Mouse (Mus musculus) liver, postnatal 0 days (tissue): ENCODE results near the gene Tab1. TPM values are rescaled to one million over a fixed set of nuclear protein-coding genes. Genes with fewer than 3 reads are reported as not detected.

ENCODE experiments used
- ATAC-seq: fragments of 200-750 bp; cut with Nextera tagmentation; 2 replicates; pipeline ENCODE4 v1.8.0; 2017; ENCODE audit warnings: mild to moderate bottlenecking, moderate library complexity
- DNase-seq: peaks from one replicate; pipeline ENCODE4 v3.0.0-alpha.2; 2016
- H3K27ac ChIP-seq: fragments of 300-500 bp; sonication (generic); 2 replicates; pipeline ENCODE4 v1.5.1; 2014; ENCODE audit warnings: antibody characterized with exemption, moderate library complexity, mild to moderate bottlenecking, low read depth
- H3K27me3 ChIP-seq: fragments of 300-500 bp; sonication (generic); 2 replicates; pipeline ENCODE4 v1.6.1; 2014; ENCODE audit warnings: low read length, control low read depth, mixed read lengths; ENCODE audit not compliant: insufficient read depth
- H3K36me3 ChIP-seq: fragments of 300-500 bp; sonication (generic); replicated peaks from 2 replicates; pipeline ENCODE4 v1.6.1; 2014; ENCODE audit warnings: mild to moderate bottlenecking, control low read depth, low read length, moderate library complexity, mixed read lengths; ENCODE audit not compliant: insufficient read depth
- H3K4me1 ChIP-seq: fragments of 300-500 bp; sonication (generic); 2 replicates; pipeline ENCODE4 v1.6.1; 2014; ENCODE audit warnings: antibody characterized with exemption, mild to moderate bottlenecking, control low read depth; ENCODE audit not compliant: insufficient read depth
- H3K4me2 ChIP-seq: fragments of 300-500 bp; sonication (generic); 2 replicates; pipeline ENCODE4 v1.6.1; 2014; ENCODE audit warnings: low read depth, mild to moderate bottlenecking, low read length, moderate library complexity, mixed read lengths
- H3K4me3 ChIP-seq: fragments of 300-500 bp; sonication (generic); 2 replicates; pipeline ENCODE4 v1.5.1; 2014; ENCODE audit warnings: low read depth, low read length
- H3K9ac ChIP-seq: fragments of 300-500 bp; sonication (generic); replicated peaks from 2 replicates; pipeline ENCODE4 v1.6.1; 2014; ENCODE audit warnings: mild to moderate bottlenecking, moderate library complexity
- H3K9me3 ChIP-seq: fragments of 300-500 bp; sonication (generic); 2 replicates; pipeline ENCODE4 v1.6.1; 2016; ENCODE audit warnings: mild to moderate bottlenecking, control low read depth, low read length, mixed read lengths
- CTCF ChIP-seq: sonication (generic); IDR thresholded peaks from 2 replicates; pipeline ENCODE4 v1.5.1; 2016; ENCODE audit warnings: antibody characterized with exemption, low read depth
- EP300 ChIP-seq: IDR thresholded peaks from 2 replicates; pipeline ENCODE4 v1.6.1; 2016; ENCODE audit warnings: antibody characterized with exemption, low read depth, mild to moderate bottlenecking
- WGBS: fragments of 180-500 bp; shearing (Covaris S2); extraction: QIAGEN DNeasy Blood & Tissue Kit; methylation state at CpG from one replicate; pipeline ENCODE4 v1.1.7; 2014; ENCODE audit not compliant: insufficient replicate concordance; 5-methylcytosine and 5-hydroxymethylcytosine counted together
- polyA plus RNA-seq: library from polyadenylated mRNA; unstranded; fragments of >200 nt; fragmentation: Nextera tagmentation; extraction: Ambion mirVana; gene quantifications from 2 replicates; pipeline ENCODE4 v1.2.1, GENCODE M21; 2015

The Tab1 gene
- polyA plus RNA-seq, 1 experiment from 2014 or later: 7.5 TPM

GRCm38 (mm10) chr15:80090741-80091120, 42.2 kb upstream of the Tab1 start:
- TF ChIP-seq CTCF (no peak), EP300 (no peak)
- Histone ChIP-seq H3K4me1 (peaks cover 28% of the 10 kb centered on the region), H3K4me3 (peak overlapping the region; percentile 65), H3K36me3 (no peaks in the 10 kb centered on the region), H3K27ac (0 out of 2 replicates have a peak overlapping the region, but pooled peaks have one; percentile 9), H3K4me2 (peak overlapping the region; percentile 96), H3K27me3 (peaks cover 14% of the 10 kb centered on the region), H3K9me3 (no peaks in the 10 kb centered on the region), H3K9ac (peak overlapping the region; percentile 70)
- peak; percentile 37; the same call in 1 of the 2 replicates for ATAC-seq
- 3% methylated on average over 17 of the region's 17 CpGs for WGBS
- no peak for DNase-seq

- no peak for TF ChIP-seq EP300
- peak; percentile 84 for TF ChIP-seq CTCF
- Histone ChIP-seq H3K27ac (0 out of 2 replicates have a peak within 1 kb of the TSS, but pooled peaks have one; percentile 9), H3K4me1 (peaks cover 28% of the 10 kb centered on the region), H3K9ac (peak within 1 kb of the TSS; percentile 70), H3K4me2 (peak within 1 kb of the TSS; percentile 96), H3K9me3 (no peaks in the 10 kb centered on the region), H3K27me3 (peaks cover 14% of the 10 kb centered on the region), H3K36me3 (no peaks in the 10 kb centered on the region), H3K4me3 (peak within 1 kb of the TSS; percentile 65)
- 1% methylated on average over 68 of the region's 86 CpGs for whole genome bisulfite sequencing
- ATAC-seq (peak; percentile 79), DNase-seq (peak; percentile 86)
These were observed 41.6 kb upstream of the Tab1 start, which contains the start of the genes Syngr1 and Rpl3 for GRCm38 (mm10) chr15:80091121-80091955. Gene Syngr1 (plus strand): TSS chr15:80091334. Gene Rpl3 (minus strand): TSS chr15:80091868.

GRCm38 (mm10) chr15:80092041-80092441, 40.9 kb upstream of the Tab1 start:
- Histone ChIP-seq H3K4me2 (peak overlapping the region; percentile 96), H3K9ac (peak overlapping the region; percentile 70), H3K4me3 (peak overlapping the region; percentile 65; the same call in 1 of the 2 replicates), H3K27ac (no peak overlapping the region), H3K4me1 (peaks cover 30% of the 10 kb centered on the region), H3K27me3 (peaks cover 14% of the 10 kb centered on the region), H3K9me3 (no peaks in the 10 kb centered on the region), H3K36me3 (no peaks in the 10 kb centered on the region)
- TF ChIP-seq EP300 (no peak), CTCF (no peak)
- no peak for DNase-seq
- no peak for ATAC-seq
- 48% methylated on average over 7 of the region's 7 CpGs for WGBS

GRCm38 (mm10) chr15:80092599-80092998, 40.3 kb upstream of the Tab1 start:
- Histone ChIP-seq H3K4me2 (peak overlapping the region; percentile 96; the same call in 1 of the 2 replicates), H3K9me3 (no peaks in the 10 kb centered on the region), H3K4me1 (peaks cover 30% of the 10 kb centered on the region), H3K27me3 (peaks cover 14% of the 10 kb centered on the region), H3K9ac (no peak overlapping the region), H3K36me3 (no peaks in the 10 kb centered on the region), H3K4me3 (no peak overlapping the region), H3K27ac (no peak overlapping the region)
- DNase-seq (no peak), ATAC-seq (no peak)
- TF ChIP-seq EP300 (no peak), CTCF (no peak)
- 46% methylated on average over 8 of the region's 8 CpGs for WGBS

GRCm38 (mm10) chr15:80094201-80094600, 38.7 kb upstream of the Tab1 start:
- ATAC-seq: no peak
- H3K9me3 ChIP-seq: no peaks in the 10 kb centered on the region
- H3K4me3 ChIP-seq: no peak overlapping the region
- H3K27me3 ChIP-seq: peaks cover 14% of the 10 kb centered on the region
- no peak overlapping the region for H3K4me2 ChIP-seq
- H3K27ac ChIP-seq: no peak overlapping the region
- 93% methylated on average over 13 of the region's 13 CpGs for WGBS
- no peak for DNase-seq
- TF ChIP-seq EP300 (no peak), CTCF (no peak)
- H3K4me1 ChIP-seq: peaks cover 38% of the 10 kb centered on the region
- H3K9ac ChIP-seq: no peak overlapping the region
- H3K36me3 ChIP-seq: no peaks in the 10 kb centered on the region

DNA sequence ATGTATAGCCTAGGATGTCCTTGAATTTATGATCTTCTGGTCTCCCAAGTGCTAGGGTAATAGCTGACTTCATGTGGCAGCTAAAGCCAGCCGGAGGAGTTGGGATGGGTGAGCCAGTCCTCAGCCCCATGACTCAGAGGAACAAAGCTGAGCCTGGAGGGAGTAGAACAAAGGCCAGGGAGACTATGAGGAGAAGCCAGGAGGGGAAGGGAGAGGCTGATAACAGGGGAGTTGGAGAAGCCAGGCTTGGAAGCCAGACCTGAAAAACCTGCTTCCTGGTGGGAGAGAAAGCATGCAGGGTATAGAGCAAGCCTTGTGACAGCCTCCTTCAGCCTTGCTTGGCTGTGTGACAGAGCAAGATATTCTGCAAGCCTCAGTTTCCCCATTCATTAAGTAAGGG, 37.3 kb upstream of the Tab1 start:
- DNase-seq (no peak), ATAC-seq (no peak)
- no peaks in the 10 kb centered on the region for H3K36me3 ChIP-seq
- H3K27ac ChIP-seq: no peak overlapping the region
- TF ChIP-seq EP300 (no peak), CTCF (no peak)
- no peak overlapping the region for H3K4me3 ChIP-seq
- WGBS: 85% methylated on average over 1 of the region's 1 CpGs
- no peak overlapping the region for H3K9ac ChIP-seq
- H3K4me2 ChIP-seq: no peak overlapping the region
- H3K9me3 ChIP-seq: no peaks in the 10 kb centered on the region
- peaks cover 14% of the 10 kb centered on the region for H3K27me3 ChIP-seq
- H3K4me1 ChIP-seq: peaks cover 28% of the 10 kb centered on the region
